Mouse (Mus musculus) lung, adult 2 months (tissue): Measurements from ENCODE around the gene Nr1h2. TPM values are rescaled to one million over a fixed set of nuclear protein-coding genes. Genes with fewer than 3 reads are reported as not detected.

ENCODE experiments used
- DNase-seq: peaks from one replicate; pipeline ENCODE4 v3.0.0; 2022
- H3K4me1 ChIP-seq: fragments of 200-500 bp; 2 replicates; pipeline ENCODE4 v1.6.1; 2011; ENCODE audit warnings: low read length; ENCODE audit not compliant: control insufficient read depth, insufficient read depth
- H3K4me3 ChIP-seq: fragments of 200-500 bp; replicated peaks from 2 replicates; pipeline ENCODE3; 2011; ENCODE audit warnings: low read depth, mild to moderate bottlenecking, control low read depth, low read length; ENCODE audit errors: extremely low read depth
- CTCF ChIP-seq: fragments of 200-500 bp; IDR thresholded peaks from 2 replicates; pipeline ENCODE4 v1.5.1; 2011; ENCODE audit warnings: mild to moderate bottlenecking, low read length, control low read depth; ENCODE audit not compliant: insufficient read depth
- POLR2A ChIP-seq: fragments of 200-500 bp; IDR thresholded peaks from 2 replicates; pipeline ENCODE4 v1.6.1; 2011; ENCODE audit warnings: low read depth, mild to moderate bottlenecking, control low read depth, low read length, borderline replicate concordance; ENCODE audit errors: extremely low read depth
- WGBS: fragments of 180-500 bp; shearing (Covaris S2); methylation state at CpG from one replicate; pipeline ENCODE4 v1.1.7; 2018; 5-methylcytosine and 5-hydroxymethylcytosine counted together
- polyA plus RNA-seq: library from polyadenylated mRNA; depleted of rRNA; stranded (reverse); fragments of >200 nt; gene quantifications from 2 replicates; pipeline ENCODE4 v1.2.3, GENCODE M21; 2012

Gene Nr1h2
- polyA plus RNA-seq, 1 experiment, result 194 TPM

GRCm38 (mm10) chr7:44552141-44552908 lies 1.4 kb downstream of the Nr1h2 start:
- no peak for TF ChIP-seq CTCF
- no peak for TF ChIP-seq POLR2A
- WGBS, result 87% methylated on average over 31 of the region's 31 CpGs
- DNase-seq, result no peak
- H3K4me1 ChIP-seq, result no peaks in the 10 kb centered on the region; the same call in 1 of the 2 replicates
- no peak overlapping the region for H3K4me3 ChIP-seq

GRCm38 (mm10) chr7:44551731-44552130 lies 2.0 kb downstream of the Nr1h2 start:
- Histone ChIP-seq H3K4me3 (no peak overlapping the region), H3K4me1 (no peaks in the 10 kb centered on the region; the same call in 1 of the 2 replicates)
- TF ChIP-seq CTCF (no peak), POLR2A (no peak)
- no peak for DNase-seq
- WGBS, result 85% methylated on average over 22 of the region's 22 CpGs

- WGBS, result 93% methylated on average over 21 of the region's 21 CpGs
- no peak for TF ChIP-seq CTCF
- no peak for TF ChIP-seq POLR2A
- Histone ChIP-seq H3K4me1 (no peaks in the 10 kb centered on the region; the same call in 1 of the 2 replicates), H3K4me3 (no peak overlapping the region)
- no peak for DNase-seq
Measured at GRCm38 (mm10) chr7:44551301-44551700, 2.5 kb downstream of the Nr1h2 start.

GRCm38 (mm10) chr7:44550409-44550678 lies 3.4 kb downstream of the Nr1h2 start:
- WGBS, result 93% methylated on average over 12 of the region's 12 CpGs
- DNase-seq, result no peak
- Histone ChIP-seq H3K4me3 (no peak overlapping the region), H3K4me1 (no peaks in the 10 kb centered on the region; the same call in 1 of the 2 replicates)
- no peak for TF ChIP-seq POLR2A
- TF ChIP-seq CTCF, result no peak

- no peak for TF ChIP-seq POLR2A
- TF ChIP-seq CTCF, result no peak
- H3K4me1 ChIP-seq, result no peaks in the 10 kb centered on the region; the same call in 1 of the 2 replicates
- H3K4me3 ChIP-seq, result no peak overlapping the region
- DNase-seq, result no peak
- 93% methylated on average over 23 of the region's 23 CpGs for WGBS
Measured at GRCm38 (mm10) chr7:44549621-44550408, 3.9 kb downstream of the Nr1h2 start.

- under 1% methylated on average over 43 of the region's 43 CpGs for WGBS
- no peaks in the 10 kb centered on the region; the same call in 1 of the 2 replicates for H3K4me1 ChIP-seq
- TF ChIP-seq POLR2A (peak; percentile 34; the same call in 1 of the 2 replicates), CTCF (peak; percentile 77)
- DNase-seq, result peak; percentile 100
- peak within 1 kb of the TSS; percentile 95 for H3K4me3 ChIP-seq
Measured at GRCm38 (mm10) chr7:44548497-44549087, 5.2 kb downstream of the Nr1h2 start, which contains the start of gene Pold1. Pold1 (minus strand) TSS chr7:44548849.

GRCm38 (mm10) chr7:44547725-44548124 lies 6.0 kb downstream of the Nr1h2 start:
- no peak overlapping the region for H3K4me3 ChIP-seq

GRCm38 (mm10) chr7:44547041-44547440 lies 6.7 kb downstream of the Nr1h2 start:
- 87% methylated on average over 13 of the region's 13 CpGs for WGBS
- TF ChIP-seq POLR2A (no peak), CTCF (no peak)
- no peak for DNase-seq
- Histone ChIP-seq H3K4me3 (no peak overlapping the region), H3K4me1 (no peaks in the 10 kb centered on the region; the same call in 1 of the 2 replicates)

More at GRCm38 (mm10) chr7:44547725-44548124, 6.0 kb downstream of the Nr1h2 start:
- TF ChIP-seq POLR2A, result no peak
- no peak for TF ChIP-seq CTCF
- 13% methylated on average over 5 of the region's 5 CpGs for WGBS
- no peak for DNase-seq
- no peaks in the 10 kb centered on the region; the same call in 1 of the 2 replicates for H3K4me1 ChIP-seq

GRCm38 (mm10) chr7:44546274-44546673 lies 7.5 kb downstream of the Nr1h2 start:
- TF ChIP-seq POLR2A, result no peak
- TF ChIP-seq CTCF, result no peak
- no peak overlapping the region for H3K4me3 ChIP-seq
- no peak for DNase-seq
- H3K4me1 ChIP-seq, result no peaks in the 10 kb centered on the region; the same call in 1 of the 2 replicates
- WGBS, result 93% methylated on average over 3 of the region's 3 CpGs
